Mouse (Mus musculus) kidney, postnatal 0 days (tissue): ENCODE results near the gene Sla2. TPM values are rescaled to one million over a fixed set of nuclear protein-coding genes. Genes with fewer than 3 reads are reported as not detected.

Experiments used
- ATAC-seq: fragments of 200-750 bp; cut with Nextera tagmentation; replicated peaks from 2 replicates; pipeline ENCODE4 v1.8.0; 2017; ENCODE audit warnings: low read depth, moderate number of reproducible peaks, moderate TSS enrichment, moderate library complexity; ENCODE audit not compliant: low FRiP score
- DNase-seq: peaks from one replicate; pipeline ENCODE4 v3.0.0-alpha.2; 2016; ENCODE audit warnings: low spot score
- H3K27ac ChIP-seq: fragments of 300-500 bp; sonication (generic); 2 replicates; pipeline ENCODE4 v1.5.1; 2014; ENCODE audit warnings: mild to moderate bottlenecking
- H3K27me3 ChIP-seq: fragments of 300-500 bp; sonication (generic); 2 replicates; pipeline ENCODE4 v1.6.1; 2014; ENCODE audit warnings: low read length, mixed read lengths; ENCODE audit not compliant: insufficient read depth
- H3K36me3 ChIP-seq: fragments of 300-500 bp; sonication (generic); 2 replicates; pipeline ENCODE4 v1.6.1; 2014; ENCODE audit warnings: low read length, mixed read lengths; ENCODE audit not compliant: insufficient read depth
- H3K4me1 ChIP-seq: fragments of 300-500 bp; sonication (generic); replicated peaks from 2 replicates; pipeline ENCODE4 v1.6.1; 2014; ENCODE audit warnings: antibody characterized with exemption, low read length, mixed read lengths; ENCODE audit not compliant: insufficient read depth
- H3K4me2 ChIP-seq: fragments of 300-500 bp; sonication (generic); 2 replicates; pipeline ENCODE4 v1.6.1; 2014; ENCODE audit warnings: mild to moderate bottlenecking, low read length, moderate library complexity, mixed read lengths
- H3K4me3 ChIP-seq: fragments of 300-500 bp; sonication (generic); replicated peaks from 2 replicates; pipeline ENCODE4 v1.5.1; 2014; ENCODE audit warnings: low read depth, low read length
- H3K9ac ChIP-seq: fragments of 300-500 bp; sonication (generic); 2 replicates; pipeline ENCODE4 v1.6.1; 2014; ENCODE audit warnings: low read depth, low read length
- H3K9me3 ChIP-seq: fragments of 300-500 bp; sonication (generic); replicated peaks from 2 replicates; pipeline ENCODE4 v1.6.1; 2016; ENCODE audit warnings: low read length, inconsistent platforms, mixed read lengths
- CTCF ChIP-seq: IDR thresholded peaks from 2 replicates; pipeline ENCODE4 v1.5.1; 2016; ENCODE audit warnings: antibody characterized with exemption, low read depth, mild to moderate bottlenecking, moderate library complexity
- WGBS: fragments of 180-500 bp; shearing (Covaris S2); extraction: QIAGEN DNeasy Blood & Tissue Kit; methylation state at CpG from one replicate; pipeline ENCODE4 v1.1.7; 2014; 5-methylcytosine and 5-hydroxymethylcytosine counted together
- polyA plus RNA-seq: library from polyadenylated mRNA; unstranded; fragments of >200 nt; fragmentation: Nextera tagmentation; extraction: Ambion mirVana; gene quantifications from 2 replicates; pipeline ENCODE4 v1.2.1, GENCODE M21; 2015

The Sla2 gene
- polyA plus RNA-seq, 1 experiment from 2014 or later = 0.32 TPM

DNA sequence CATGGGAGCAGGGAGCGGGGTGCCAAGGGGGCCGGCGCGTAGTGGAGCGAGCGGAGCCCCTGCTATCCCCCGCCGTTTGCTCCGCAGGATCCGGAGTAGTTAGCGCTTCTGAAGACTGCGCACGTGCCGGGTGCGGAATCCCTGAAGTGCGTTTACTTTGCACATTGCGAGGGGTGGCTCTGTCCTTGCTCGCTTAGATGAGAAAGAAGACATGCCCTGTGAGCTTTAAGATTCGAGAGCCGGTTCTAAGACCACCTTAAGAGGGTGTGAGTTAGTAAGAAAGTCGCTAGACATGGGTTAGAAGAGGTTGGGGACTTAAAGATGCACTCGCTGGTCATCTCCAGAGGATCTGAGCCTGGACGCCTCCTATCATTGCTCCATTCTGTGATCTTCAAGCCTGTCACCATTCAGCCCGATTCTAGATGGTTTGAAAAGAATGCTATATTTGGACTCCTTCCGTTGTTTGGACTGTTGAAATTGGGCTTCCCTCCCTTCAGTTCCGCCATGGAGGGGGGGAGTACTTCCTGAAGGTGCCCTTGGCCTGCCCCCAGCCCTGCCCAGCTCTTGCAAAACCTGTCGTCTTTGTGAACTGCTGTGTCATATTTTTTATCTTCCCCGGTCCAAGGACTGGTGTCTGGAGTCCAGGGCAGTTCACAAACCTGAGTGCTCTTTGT is 23.4 kb downstream of the Sla2 start:
- ATAC-seq (no peak; the same call in 1 of the 2 replicates), DNase-seq (peak; percentile 57)
- 1% methylated on average over 28 of the region's 28 CpGs for WGBS
- Histone ChIP-seq H3K4me1 (peaks cover 6% of the 10 kb centered on the region; the same call in 1 of the 2 replicates), H3K36me3 (0 out of 2 replicates have a peak, but pooled peaks cover 7% of the 10 kb centered on the region), H3K4me2 (peak overlapping the region; percentile 88), H3K9ac (peak overlapping the region; percentile 94), H3K4me3 (peak overlapping the region; percentile 83), H3K27ac (peak overlapping the region; percentile 93), H3K27me3 (no peaks in the 10 kb centered on the region), H3K9me3 (no peaks in the 10 kb centered on the region)
- no peak for TF ChIP-seq CTCF

DNA sequence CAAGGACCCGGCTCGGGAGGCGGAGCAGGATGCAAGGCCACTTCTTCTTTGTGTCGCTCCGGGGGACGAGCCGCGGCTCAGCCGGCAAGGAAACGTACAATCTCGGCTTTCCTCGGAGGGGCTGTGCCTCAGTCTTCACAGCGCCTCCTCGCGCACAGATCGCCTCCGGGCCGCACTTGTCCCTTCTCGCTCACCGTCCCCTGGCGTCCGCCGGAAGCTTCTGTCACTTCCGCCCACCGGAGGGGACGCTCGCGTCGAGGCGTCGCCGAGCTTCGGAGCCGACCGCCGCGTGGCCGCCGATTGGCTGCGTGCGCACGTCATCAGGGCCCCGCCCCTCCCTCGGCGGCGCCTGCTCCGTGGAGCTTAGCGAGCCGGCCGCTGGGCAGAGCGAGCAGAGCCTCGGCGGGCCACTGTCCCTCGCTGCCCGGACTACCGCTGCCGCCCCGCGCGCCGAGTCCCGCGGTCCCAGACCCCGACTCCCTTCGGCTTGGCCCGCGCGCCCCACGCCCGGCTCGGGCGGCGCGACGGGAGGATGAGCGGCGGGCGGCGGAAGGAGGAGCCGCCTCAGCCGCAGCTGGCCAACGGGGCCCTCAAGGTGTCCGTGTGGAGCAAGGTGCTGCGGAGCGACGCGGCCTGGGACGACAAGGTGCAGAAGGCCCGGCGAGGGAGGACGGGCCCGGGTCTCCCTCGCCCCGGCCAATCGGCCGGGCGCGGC is 24.1 kb downstream of the Sla2 start, which contains the start of gene Rab5if:
Gene Rab5if, plus strand, starts transcription at position 357 of the 715 bp plus-strand sequence.
- Histone ChIP-seq H3K27ac (peak within 1 kb of the TSS; percentile 93), H3K9me3 (no peaks in the 10 kb centered on the region)

DNA sequence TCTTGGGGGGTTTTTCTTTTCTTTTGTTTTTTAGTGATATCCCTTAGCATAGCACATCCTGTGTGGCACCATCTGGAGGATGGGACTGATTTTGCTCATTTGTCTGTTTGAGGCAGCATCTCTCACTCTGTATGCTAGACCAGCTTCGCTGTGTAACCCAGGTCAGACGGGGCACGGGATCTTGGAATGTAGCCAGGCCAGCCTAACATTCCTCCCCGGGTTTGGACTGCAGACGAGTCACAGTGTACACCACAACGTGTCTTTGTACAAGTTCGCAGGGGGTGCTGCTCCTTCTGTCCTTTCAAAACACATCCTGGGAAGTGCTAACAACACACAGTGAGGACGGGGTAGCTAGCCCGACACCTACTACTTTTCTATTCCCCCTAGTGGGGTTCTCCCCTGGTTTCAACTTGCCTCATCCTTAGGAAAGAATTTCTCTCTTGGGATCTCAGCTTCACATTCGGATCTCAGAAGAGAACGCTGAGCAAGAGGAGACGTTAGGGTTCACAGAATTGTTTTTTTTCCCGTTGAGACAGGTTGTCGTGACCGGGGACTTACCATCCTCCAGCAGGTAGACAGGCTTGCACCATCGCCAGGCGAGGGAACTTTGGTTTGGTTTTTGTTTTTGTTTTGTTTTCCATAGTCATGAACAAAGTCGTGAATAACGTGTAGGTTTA is 24.8 kb downstream of the Sla2 start:
- Histone ChIP-seq H3K27ac (peak overlapping the region; percentile 93), H3K36me3 (0 out of 2 replicates have a peak, but pooled peaks cover 5% of the 10 kb centered on the region), H3K9ac (peak overlapping the region; percentile 69), H3K4me3 (peak overlapping the region; percentile 83), H3K4me1 (peaks cover 6% of the 10 kb centered on the region; the same call in 1 of the 2 replicates), H3K27me3 (no peaks in the 10 kb centered on the region), H3K4me2 (peak overlapping the region; percentile 69), H3K9me3 (no peaks in the 10 kb centered on the region)
- WGBS = 1% methylated on average over 19 of the region's 19 CpGs
- no peak for ATAC-seq
- DNase-seq = peak; percentile 69
- peak; percentile 24; the same call in 1 of the 2 replicates for TF ChIP-seq CTCF

More for the DNA sequence above, 24.1 kb downstream of the Sla2 start, which contains the start of gene Rab5if:
- TF ChIP-seq CTCF = peak; percentile 81
- Histone ChIP-seq H3K4me1 (peaks cover 6% of the 10 kb centered on the region; the same call in 1 of the 2 replicates), H3K27me3 (no peaks in the 10 kb centered on the region), H3K4me3 (peak within 1 kb of the TSS; percentile 83), H3K9ac (peak within 1 kb of the TSS; percentile 94), H3K4me2 (peak within 1 kb of the TSS; percentile 88), H3K36me3 (0 out of 2 replicates have a peak, but pooled peaks cover 5% of the 10 kb centered on the region)
- WGBS = under 1% methylated on average over 81 of the region's 98 CpGs
- peak; percentile 97 for ATAC-seq
- DNase-seq = peak; percentile 98

DNA sequence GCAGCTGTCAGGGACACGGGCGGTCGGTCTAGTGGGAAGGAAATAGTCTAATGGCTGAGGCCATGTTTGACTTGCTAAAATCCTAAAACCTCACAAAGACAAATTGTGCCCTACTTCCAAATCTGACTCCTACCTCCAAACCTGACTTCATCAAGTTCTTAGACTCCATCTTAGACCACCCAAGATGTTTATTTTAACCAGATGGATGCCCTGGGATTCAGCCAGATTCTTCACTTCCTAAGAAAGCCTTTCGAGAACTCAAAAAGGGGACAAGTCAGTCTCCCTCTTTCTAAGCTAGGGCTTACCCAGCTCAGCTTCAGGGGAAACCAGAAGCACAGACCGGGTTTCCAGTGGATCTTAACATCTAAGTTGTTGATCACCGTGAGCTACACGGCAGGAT is 28.3 kb downstream of the Sla2 start:
- Histone ChIP-seq H3K4me2 (no peak overlapping the region), H3K4me1 (no peaks in the 10 kb centered on the region), H3K27me3 (no peaks in the 10 kb centered on the region), H3K36me3 (no peaks in the 10 kb centered on the region), H3K4me3 (no peak overlapping the region), H3K9me3 (no peaks in the 10 kb centered on the region), H3K9ac (no peak overlapping the region), H3K27ac (peak overlapping the region; percentile 9; the same call in 1 of the 2 replicates)
- peak; percentile 46 for DNase-seq
- 65% methylated on average over 7 of the region's 7 CpGs for WGBS
- no peak for ATAC-seq
- TF ChIP-seq CTCF = no peak

DNA sequence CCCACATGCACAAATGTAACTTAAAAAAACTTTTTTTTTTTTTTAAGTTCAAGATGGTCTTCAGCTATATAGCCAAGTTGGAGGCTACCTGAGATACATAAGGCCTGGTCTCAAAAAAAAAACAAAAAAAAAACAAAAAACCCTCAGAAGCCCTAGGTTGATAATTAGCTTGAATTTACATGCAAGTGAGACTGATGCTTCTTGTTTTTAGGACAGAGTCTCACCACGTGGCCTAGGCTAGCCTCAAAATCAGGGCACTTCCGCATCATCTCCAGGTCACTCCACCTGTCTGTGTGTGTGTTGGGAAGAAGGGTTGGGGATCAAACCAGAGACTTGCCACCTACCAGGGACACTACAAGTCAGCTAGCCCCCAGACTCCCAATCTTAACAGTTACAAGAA is 29.2 kb downstream of the Sla2 start, which contains the start of gene 4930518I15Rik:
Gene 4930518I15Rik, minus strand, starts transcription at position 112 of the 400 bp plus-strand sequence.
- H3K4me1 ChIP-seq = no peaks in the 10 kb centered on the region
- no peak for DNase-seq
- H3K27me3 ChIP-seq = no peaks in the 10 kb centered on the region
- TF ChIP-seq CTCF = no peak
- WGBS = 86% methylated on average over 2 of the region's 2 CpGs
- no peaks in the 10 kb centered on the region for H3K36me3 ChIP-seq
- no peaks in the 10 kb centered on the region for H3K9me3 ChIP-seq
- ATAC-seq = no peak
- H3K9ac ChIP-seq = no peak within 1 kb of the TSS; the same call in 1 of the 2 replicates
- H3K27ac ChIP-seq = peak within 1 kb of the TSS; percentile 9; the same call in 1 of the 2 replicates
- H3K4me3 ChIP-seq = no peak within 1 kb of the TSS
- H3K4me2 ChIP-seq = no peak within 1 kb of the TSS

DNA sequence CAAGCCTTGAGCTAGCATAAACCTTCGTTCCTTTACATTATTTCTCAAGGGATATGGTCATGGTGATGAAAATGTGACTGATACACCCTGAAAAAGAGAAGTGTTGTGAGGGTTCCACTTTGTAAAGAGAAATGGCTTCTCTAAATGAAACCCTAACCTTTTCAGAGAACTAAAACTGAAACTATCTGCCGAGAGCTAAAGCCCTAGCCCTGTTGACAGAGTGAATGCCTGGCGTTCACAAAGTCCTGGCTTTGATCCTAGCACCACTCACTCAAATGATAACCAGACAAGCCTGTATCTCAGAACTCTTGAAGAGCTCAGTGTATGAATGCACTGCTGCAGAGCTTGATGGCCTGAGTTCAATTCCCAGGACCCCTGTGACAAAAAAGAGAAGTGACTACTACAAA is 29.6 kb downstream of the Sla2 start:
- Histone ChIP-seq H3K4me1 (no peaks in the 10 kb centered on the region), H3K27me3 (no peaks in the 10 kb centered on the region), H3K4me3 (no peak overlapping the region), H3K36me3 (peaks cover 4% of the 10 kb centered on the region; the same call in 1 of the 2 replicates), H3K9ac (no peak overlapping the region), H3K4me2 (no peak overlapping the region), H3K9me3 (no peaks in the 10 kb centered on the region), H3K27ac (no peak overlapping the region)
- DNase-seq (no peak), ATAC-seq (no peak)
- 81% methylated on average over 3 of the region's 3 CpGs for WGBS
- TF ChIP-seq CTCF = no peak
